Mouse (Mus musculus) right cerebral cortex, postnatal 10 days (tissue): ENCODE data around the gene Acaca.

Experiments used
- DNase-seq, 2 experiments: peaks; one replicate each; pipeline ENCODE4 v3.0.0; 2021; ENCODE audit warnings: low spot score in 2 of 2

The Acaca gene

GRCm38 (mm10) chr11:84128943-84129798, at the start of gene Acaca, which contains the start of gene Tada2a:
Acaca (plus strand) TSS chr11:84129672.
Tada2a (minus strand) TSS chr11:84129600.
- peak; percentile 84 to 86 for DNase-seq

- no peak for DNase-seq
These were observed 49.6 kb upstream of the Acaca start for GRCm38 (mm10) chr11:84079887-84080286.

DNA sequence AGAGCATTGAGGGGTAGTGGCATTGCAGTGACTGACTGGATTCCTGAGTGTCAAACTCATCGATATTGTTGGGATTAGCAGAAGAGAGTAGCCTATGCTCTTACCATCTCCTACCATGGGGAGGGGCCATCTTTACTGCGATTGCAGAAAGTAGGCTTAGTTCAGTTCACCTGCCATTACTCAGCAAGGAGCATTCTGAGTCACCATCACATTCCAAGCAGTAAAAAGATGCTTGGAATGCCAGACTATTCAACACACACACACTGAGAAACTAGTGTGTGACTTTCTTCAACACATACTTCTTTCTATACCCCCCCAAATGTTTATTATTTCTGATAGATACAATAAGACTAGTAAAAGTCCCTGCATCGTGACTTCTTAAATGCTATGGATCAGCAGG, 49.1 kb upstream of the Acaca start:
- no peak for DNase-seq

DNA sequence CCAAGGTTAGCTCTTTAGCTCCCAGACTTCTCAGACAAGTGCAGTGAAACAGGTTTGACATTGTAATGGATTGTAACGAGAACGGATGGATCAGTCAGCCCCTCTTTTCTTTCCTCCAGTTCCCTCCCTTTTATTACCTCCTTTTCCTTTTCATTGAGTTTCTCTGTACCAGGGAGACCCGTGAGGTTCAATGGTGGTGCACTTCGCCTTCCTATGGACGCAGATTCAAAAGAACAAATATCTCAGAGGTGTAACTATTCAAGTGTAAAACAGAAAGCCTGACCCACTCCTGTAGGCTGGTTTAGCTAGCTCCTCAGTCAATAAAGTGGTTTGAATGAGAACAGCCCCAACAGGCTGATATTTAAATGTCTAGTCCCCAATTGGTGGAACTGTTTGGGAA, 47.6 kb upstream of the Acaca start:
- DNase-seq, result no peak

DNA sequence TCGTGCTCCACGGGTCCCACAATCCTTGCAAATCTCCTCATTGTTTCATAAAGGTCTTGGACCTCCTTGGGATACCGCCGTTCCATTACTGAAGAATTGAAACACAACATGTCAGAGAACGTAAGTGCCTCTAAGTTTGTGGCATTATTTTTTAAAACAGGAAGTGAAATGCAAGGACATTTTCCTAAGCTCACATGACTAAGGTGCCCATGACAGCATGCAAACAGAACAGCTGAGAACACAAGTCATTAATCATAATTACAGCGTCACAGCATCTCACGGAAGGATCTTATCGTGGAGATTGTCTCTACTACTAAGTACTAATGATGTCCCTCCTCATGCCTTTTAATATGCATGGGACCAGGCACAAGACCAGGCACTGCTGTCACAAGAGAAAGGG, 38.9 kb upstream of the Acaca start:
- no peak for DNase-seq

GRCm38 (mm10) chr11:84095084-84095483, 34.4 kb upstream of the Acaca start:
- DNase-seq, result no peak

DNA sequence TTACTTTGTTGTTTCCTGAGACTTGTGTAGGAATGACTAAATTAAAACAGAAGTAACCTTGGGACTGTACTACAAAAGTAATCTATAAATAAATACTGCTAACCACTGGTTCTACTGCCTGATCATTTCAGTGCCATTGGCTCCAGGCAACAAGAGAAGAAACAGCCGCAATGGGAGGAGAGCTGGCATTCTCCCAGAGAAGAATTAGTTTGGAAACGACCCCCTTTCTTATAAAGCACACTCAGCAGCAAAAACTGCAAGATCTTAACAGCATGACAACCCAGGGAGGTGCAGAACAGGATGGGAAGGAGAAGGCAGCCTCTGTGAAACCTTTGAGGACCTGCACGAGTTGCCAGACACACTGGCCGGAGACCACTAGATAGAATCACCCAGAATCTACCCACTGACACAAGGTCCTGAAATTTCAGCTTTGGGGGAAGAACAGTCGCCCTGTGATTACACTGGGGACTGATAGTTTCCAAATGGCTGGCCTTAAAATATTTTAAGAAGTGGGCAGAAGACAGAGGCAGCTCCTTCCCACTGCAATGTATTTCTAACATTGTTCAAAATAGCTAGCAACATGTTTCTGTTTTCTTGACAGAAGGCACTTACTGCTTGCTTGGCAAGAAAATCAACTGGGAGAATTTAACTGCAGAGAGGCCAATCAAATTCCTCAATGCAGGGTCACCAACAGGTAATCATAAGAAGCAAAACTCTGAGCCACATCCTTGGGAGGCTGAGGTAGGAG, 32.0 kb upstream of the Acaca start:
- peak; percentile 42 to 61 for DNase-seq

DNA sequence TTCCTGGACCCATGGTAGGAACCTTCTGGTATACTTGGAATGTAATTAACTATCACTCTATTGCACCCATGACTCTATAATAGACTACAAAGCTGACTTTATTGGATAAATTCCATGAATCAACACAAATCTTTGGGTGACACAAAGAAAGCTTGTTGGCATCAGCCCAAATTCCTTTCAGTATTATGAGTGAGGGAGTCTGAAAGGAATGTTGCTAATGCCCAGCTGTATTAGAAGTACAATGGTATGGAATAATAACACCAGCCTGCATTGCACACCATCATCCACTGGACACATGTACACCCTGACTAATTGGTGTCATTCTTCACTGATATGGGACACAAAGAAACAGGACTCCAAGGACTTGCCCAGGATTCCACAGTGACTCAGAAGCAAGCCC, 28.3 kb upstream of the Acaca start:
- DNase-seq, result no peak

GRCm38 (mm10) chr11:84104036-84104435, 25.4 kb upstream of the Acaca start:
- DNase-seq, result no peak

GRCm38 (mm10) chr11:84107137-84107536, 22.3 kb upstream of the Acaca start:
- DNase-seq, result no peak

GRCm38 (mm10) chr11:84113623-84114022, 15.8 kb upstream of the Acaca start:
- DNase-seq, result no peak

DNA sequence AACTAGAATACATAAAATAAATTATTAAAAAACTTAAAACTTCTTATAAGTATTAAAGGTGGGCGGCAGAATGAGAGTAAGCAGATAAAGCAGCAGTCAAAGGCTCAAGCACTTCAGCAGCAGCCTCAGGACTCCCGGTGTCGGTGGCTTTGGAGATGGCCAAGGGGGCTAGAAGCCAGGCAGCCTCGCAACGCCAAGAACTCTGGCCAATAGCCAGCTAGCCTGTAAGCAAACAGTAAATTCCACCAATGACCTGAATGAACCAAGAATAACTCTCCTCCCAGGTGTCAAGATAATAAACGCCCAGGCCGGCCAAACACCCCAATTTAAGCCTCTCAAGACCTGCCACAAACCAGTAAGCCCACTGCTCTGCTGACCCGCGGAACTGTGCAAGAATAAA, 13.8 kb upstream of the Acaca start:
- DNase-seq, result no peak

- DNase-seq, result no peak
These were observed 13.3 kb upstream of the Acaca start for GRCm38 (mm10) chr11:84116221-84116620.

GRCm38 (mm10) chr11:84117431-84117830, 12.0 kb upstream of the Acaca start:
- DNase-seq, result no peak

DNA sequence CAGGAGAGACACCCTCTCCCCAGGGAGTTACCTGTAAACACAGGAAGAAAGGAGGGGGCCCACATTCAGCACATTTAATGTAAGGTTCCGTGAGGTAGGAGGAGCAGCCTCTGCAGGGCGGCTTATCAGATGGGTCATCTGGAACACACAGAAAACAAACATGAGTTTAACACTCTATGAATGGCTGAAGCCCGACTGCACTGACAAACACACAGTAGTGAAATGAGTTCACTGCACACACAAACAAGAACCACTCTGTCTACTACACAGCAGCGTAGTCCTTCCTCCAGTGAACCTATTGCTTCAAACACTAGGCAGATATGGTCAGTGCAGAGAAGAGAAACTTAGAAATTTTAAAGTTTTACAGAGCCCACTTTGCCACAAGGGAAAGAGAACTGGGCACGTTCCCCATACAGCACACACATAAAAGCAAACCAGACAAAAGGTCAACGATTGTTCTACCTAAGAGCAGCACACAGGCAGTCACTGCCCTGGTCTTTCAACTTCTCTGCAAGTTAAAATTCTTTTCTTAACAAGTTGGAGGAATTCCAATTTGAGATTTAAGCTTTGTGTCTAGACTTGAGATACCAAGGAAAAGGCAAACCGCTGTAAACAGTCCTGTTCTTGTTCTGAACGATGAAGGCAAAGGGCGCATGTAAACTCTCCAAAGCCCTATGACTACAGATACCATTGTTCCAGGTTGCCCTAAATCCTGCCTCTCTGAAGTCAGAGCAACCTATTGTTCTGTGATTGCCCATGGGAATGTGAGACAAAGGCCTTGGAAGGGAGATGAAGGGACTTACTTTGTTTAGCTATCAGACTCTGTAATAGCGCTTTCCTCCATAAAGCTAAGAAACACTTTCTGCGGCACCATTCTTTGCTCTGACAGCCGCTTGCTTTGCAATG, 8.2 kb upstream of the Acaca start:
- no peak for DNase-seq

DNA sequence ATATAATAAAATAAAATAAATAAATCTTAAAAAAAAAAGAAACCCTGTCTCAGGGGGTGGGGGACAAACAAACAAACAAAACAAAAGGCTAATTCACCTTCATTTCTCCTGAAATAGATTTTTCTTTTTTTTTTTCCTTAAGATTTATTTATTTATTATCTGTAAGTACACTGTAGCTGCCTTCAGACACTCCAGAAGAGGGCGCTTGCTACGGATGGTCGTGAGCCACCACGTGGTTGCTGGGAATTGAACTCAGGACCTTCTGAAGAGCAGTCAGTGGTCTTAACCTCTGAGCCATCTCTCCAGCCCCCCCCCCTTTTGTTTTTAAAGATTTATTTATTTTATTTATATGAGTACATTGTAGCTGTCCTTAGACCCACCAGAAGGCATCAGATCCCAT, 1.5 kb upstream of the Acaca start:
- no peak for DNase-seq

DNA sequence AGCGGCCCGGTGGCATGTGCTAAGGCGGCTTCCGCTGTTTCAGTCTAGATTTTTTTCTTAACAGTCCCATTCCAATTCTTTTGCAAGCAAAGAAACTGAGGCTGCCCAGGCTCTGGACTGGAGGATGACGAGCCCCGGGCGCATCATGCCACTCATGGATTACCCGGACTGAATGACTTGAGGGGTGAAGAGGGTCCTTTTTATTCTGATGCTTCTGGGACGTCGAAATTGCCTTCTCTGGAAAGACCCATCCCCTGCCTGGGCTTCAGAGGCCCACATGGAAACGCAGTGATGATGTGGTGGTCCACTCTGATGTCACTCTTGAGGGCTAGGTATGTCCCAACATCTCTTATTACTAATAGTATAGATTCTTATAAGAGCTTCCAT, 320 bp downstream of the Acaca start:
- DNase-seq, result no peak

DNA sequence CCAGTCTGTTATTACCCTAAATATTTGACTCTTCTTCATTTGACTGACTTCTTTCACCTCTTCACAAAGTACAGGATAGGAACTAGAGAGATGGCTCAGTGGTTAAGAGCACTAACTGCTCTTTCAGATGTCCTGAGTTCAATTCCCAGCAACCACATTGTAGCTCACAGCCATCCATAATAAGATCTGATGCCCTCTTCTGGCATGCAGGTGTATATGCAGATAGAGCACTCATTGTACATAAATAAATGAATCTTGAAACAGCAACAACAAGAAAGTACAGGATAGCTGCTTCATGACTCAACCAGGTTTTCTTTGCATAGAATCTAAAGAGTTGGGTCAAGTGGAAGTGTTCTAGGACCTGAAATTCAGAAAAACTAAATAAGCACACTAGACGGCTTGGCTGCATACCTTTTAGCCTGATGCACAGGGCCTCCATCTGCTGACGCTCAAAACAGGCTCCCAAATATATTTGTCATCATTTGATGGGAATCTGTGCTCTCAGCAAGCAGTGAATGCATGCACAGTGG, 4.9 kb downstream of the Acaca start:
- DNase-seq, result no peak

GRCm38 (mm10) chr11:84136453-84136852, 7.0 kb downstream of the Acaca start:
- no peak for DNase-seq

DNA sequence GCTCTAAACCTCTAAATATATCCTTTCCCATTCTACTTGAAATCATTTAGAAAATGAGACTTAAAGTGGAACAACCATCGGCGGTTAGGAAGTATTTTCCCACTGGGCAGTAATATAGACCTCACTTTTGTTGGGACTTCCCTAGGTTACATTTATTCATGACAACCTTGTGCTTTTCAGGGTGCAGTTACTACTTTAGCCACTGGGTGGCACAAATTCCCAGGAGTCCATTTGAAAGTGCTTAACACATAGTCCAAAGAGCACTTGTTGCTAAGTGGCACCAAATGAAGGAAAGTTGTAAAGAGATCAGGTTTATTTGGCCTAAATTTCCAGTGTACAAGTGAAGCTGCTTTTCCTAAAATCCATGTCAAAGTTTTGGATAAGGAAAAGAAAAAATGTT, 12.3 kb downstream of the Acaca start:
- peak; percentile 54 to 76 for DNase-seq

- no peak for DNase-seq
These were observed 15.8 kb downstream of the Acaca start for GRCm38 (mm10) chr11:84145201-84145798.
